Mouse (Mus musculus): Measurements from ENCODE around the gene Il1r1. TPM values are rescaled to one million over a fixed set of nuclear protein-coding genes. Genes with fewer than 3 reads are reported as not detected.

Gene Il1r1
- polyA plus RNA-seq, 1 experiment from 2014 or later: 8.6 TPM

GRCm38 (mm10) chr1:40190025-40190424 lies 34.9 kb upstream of the Il1r1 start:
- H3K9ac ChIP-seq (ENCODE audit: low read length): no peak overlapping the region
- H3K9me3 ChIP-seq (ENCODE audit: control insufficient read depth, low read length): no peaks in the 10 kb centered on the region
- H3K4me2 ChIP-seq (ENCODE audit: low read length): no peak overlapping the region
- WGBS: 60% methylated on average over 5 of the region's 5 CpGs
- H3K4me3 ChIP-seq (ENCODE audit: low read depth, low read length): no peak overlapping the region
- H3K27me3 ChIP-seq (replicated peaks; ENCODE audit: control insufficient read depth, insufficient read depth, low read length): no peaks in the 10 kb centered on the region
- ATAC-seq (replicated peaks; ENCODE audit: low FRiP score, low TSS enrichment, low read depth): no peak
- H3K27ac ChIP-seq (ENCODE audit: low read depth): no peak overlapping the region
- H3K36me3 ChIP-seq (ENCODE audit: control insufficient read depth, insufficient read depth, low read length): no peaks in the 10 kb centered on the region
- no peak for DNase-seq (ENCODE audit: low spot score)
- H3K4me1 ChIP-seq (replicated peaks; ENCODE audit: control insufficient read depth, insufficient read depth, low read length): no peaks in the 10 kb centered on the region

- Histone ChIP-seq H3K36me3 (ENCODE audit: control insufficient read depth, insufficient read depth, low read length) (no peaks in the 10 kb centered on the region), H3K9ac (ENCODE audit: low read length) (no peak overlapping the region), H3K4me3 (ENCODE audit: low read depth, low read length) (no peak overlapping the region), H3K27ac (ENCODE audit: low read depth) (no peak overlapping the region), H3K27me3 (replicated peaks; ENCODE audit: control insufficient read depth, insufficient read depth, low read length) (no peaks in the 10 kb centered on the region), H3K4me2 (ENCODE audit: low read length) (no peak overlapping the region), H3K9me3 (ENCODE audit: control insufficient read depth, low read length) (no peaks in the 10 kb centered on the region), H3K4me1 (replicated peaks; ENCODE audit: control insufficient read depth, insufficient read depth, low read length) (no peaks in the 10 kb centered on the region)
- no peak for DNase-seq (ENCODE audit: low spot score)
- 88% methylated on average over 5 of the region's 5 CpGs for WGBS
- ATAC-seq (replicated peaks; ENCODE audit: low FRiP score, low TSS enrichment, low read depth): no peak
These were observed 34.0 kb upstream of the Il1r1 start for GRCm38 (mm10) chr1:40190837-40191236.

- Histone ChIP-seq H3K27me3 (replicated peaks; ENCODE audit: control insufficient read depth, insufficient read depth, low read length) (no peaks in the 10 kb centered on the region), H3K4me3 (ENCODE audit: low read depth, low read length) (no peak overlapping the region), H3K4me1 (replicated peaks; ENCODE audit: control insufficient read depth, insufficient read depth, low read length) (no peaks in the 10 kb centered on the region), H3K4me2 (ENCODE audit: low read length) (no peak overlapping the region), H3K36me3 (ENCODE audit: control insufficient read depth, insufficient read depth, low read length) (no peaks in the 10 kb centered on the region), H3K9me3 (ENCODE audit: control insufficient read depth, low read length) (no peaks in the 10 kb centered on the region), H3K27ac (ENCODE audit: low read depth) (no peak overlapping the region), H3K9ac (ENCODE audit: low read length) (no peak overlapping the region)
- WGBS: 68% methylated on average over 2 of the region's 2 CpGs
- ATAC-seq (replicated peaks; ENCODE audit: low FRiP score, low TSS enrichment, low read depth) (no peak), DNase-seq (ENCODE audit: low spot score) (no peak)
These were observed 30.6 kb upstream of the Il1r1 start for GRCm38 (mm10) chr1:40194279-40194678.

- Histone ChIP-seq H3K9me3 (ENCODE audit: control insufficient read depth, low read length) (0 out of 2 replicates have a peak, but pooled peaks cover 6% of the 10 kb centered on the region), H3K9ac (ENCODE audit: low read length) (no peak overlapping the region), H3K4me2 (ENCODE audit: low read length) (no peak overlapping the region), H3K27me3 (replicated peaks; ENCODE audit: control insufficient read depth, insufficient read depth, low read length) (no peaks in the 10 kb centered on the region), H3K4me1 (replicated peaks; ENCODE audit: control insufficient read depth, insufficient read depth, low read length) (no peaks in the 10 kb centered on the region), H3K4me3 (ENCODE audit: low read depth, low read length) (no peak overlapping the region), H3K27ac (ENCODE audit: low read depth) (no peak overlapping the region), H3K36me3 (ENCODE audit: control insufficient read depth, insufficient read depth, low read length) (no peaks in the 10 kb centered on the region)
- WGBS: 83% methylated on average over 4 of the region's 4 CpGs
- DNase-seq (ENCODE audit: low spot score) (no peak), ATAC-seq (replicated peaks; ENCODE audit: low FRiP score, low TSS enrichment, low read depth) (no peak)
These were observed 11.3 kb upstream of the Il1r1 start for GRCm38 (mm10) chr1:40213337-40214159.

GRCm38 (mm10) chr1:40217521-40217920 lies 7.4 kb upstream of the Il1r1 start:
- peaks cover 6% of the 10 kb centered on the region; the same call in 1 of the 2 replicates for H3K4me1 ChIP-seq (replicated peaks; ENCODE audit: control insufficient read depth, insufficient read depth, low read length)
- H3K9me3 ChIP-seq (ENCODE audit: control insufficient read depth, low read length): 0 out of 2 replicates have a peak, but pooled peaks cover 3% of the 10 kb centered on the region
- WGBS: 83% methylated on average over 5 of the region's 5 CpGs
- ATAC-seq (replicated peaks; ENCODE audit: low FRiP score, low TSS enrichment, low read depth) (no peak), DNase-seq (ENCODE audit: low spot score) (no peak)
- H3K4me2 ChIP-seq (ENCODE audit: low read length): no peak overlapping the region
- no peak overlapping the region for H3K27ac ChIP-seq (ENCODE audit: low read depth)
- no peak overlapping the region for H3K4me3 ChIP-seq (ENCODE audit: low read depth, low read length)
- no peaks in the 10 kb centered on the region for H3K36me3 ChIP-seq (ENCODE audit: control insufficient read depth, insufficient read depth, low read length)
- H3K9ac ChIP-seq (ENCODE audit: low read length): no peak overlapping the region
- no peaks in the 10 kb centered on the region for H3K27me3 ChIP-seq (replicated peaks; ENCODE audit: control insufficient read depth, insufficient read depth, low read length)

- Histone ChIP-seq H3K4me2 (ENCODE audit: low read length) (no peak overlapping the region), H3K4me1 (replicated peaks; ENCODE audit: control insufficient read depth, insufficient read depth, low read length) (peaks cover 6% of the 10 kb centered on the region; the same call in 1 of the 2 replicates), H3K9me3 (ENCODE audit: control insufficient read depth, low read length) (0 out of 2 replicates have a peak, but pooled peaks cover 3% of the 10 kb centered on the region), H3K36me3 (ENCODE audit: control insufficient read depth, insufficient read depth, low read length) (no peaks in the 10 kb centered on the region), H3K9ac (ENCODE audit: low read length) (no peak overlapping the region), H3K4me3 (ENCODE audit: low read depth, low read length) (no peak overlapping the region), H3K27ac (ENCODE audit: low read depth) (no peak overlapping the region), H3K27me3 (replicated peaks; ENCODE audit: control insufficient read depth, insufficient read depth, low read length) (no peaks in the 10 kb centered on the region)
- no peak for ATAC-seq (replicated peaks; ENCODE audit: low FRiP score, low TSS enrichment, low read depth)
- 70% methylated on average over 3 of the region's 3 CpGs for WGBS
- no peak for DNase-seq (ENCODE audit: low spot score)
These were observed 6.3 kb upstream of the Il1r1 start for GRCm38 (mm10) chr1:40218603-40219002.

- no peak for DNase-seq (ENCODE audit: low spot score)
- H3K36me3 ChIP-seq (ENCODE audit: control insufficient read depth, insufficient read depth, low read length): no peaks in the 10 kb centered on the region
- 39% methylated on average over 1 of the region's 1 CpGs for WGBS
- H3K4me3 ChIP-seq (ENCODE audit: low read depth, low read length): no peak overlapping the region
- H3K27ac ChIP-seq (ENCODE audit: low read depth): no peak overlapping the region
- H3K27me3 ChIP-seq (replicated peaks; ENCODE audit: control insufficient read depth, insufficient read depth, low read length): no peaks in the 10 kb centered on the region
- H3K9me3 ChIP-seq (ENCODE audit: control insufficient read depth, low read length): 0 out of 2 replicates have a peak, but pooled peaks cover 3% of the 10 kb centered on the region
- H3K9ac ChIP-seq (ENCODE audit: low read length): no peak overlapping the region
- H3K4me1 ChIP-seq (replicated peaks; ENCODE audit: control insufficient read depth, insufficient read depth, low read length): peaks cover 11% of the 10 kb centered on the region
- H3K4me2 ChIP-seq (ENCODE audit: low read length): no peak overlapping the region
- ATAC-seq (replicated peaks; ENCODE audit: low FRiP score, low TSS enrichment, low read depth): no peak
These were observed 4.3 kb upstream of the Il1r1 start for GRCm38 (mm10) chr1:40220549-40220948.

GRCm38 (mm10) chr1:40221864-40222263 lies 3.0 kb upstream of the Il1r1 start:
- Histone ChIP-seq H3K27ac (ENCODE audit: low read depth) (no peak overlapping the region), H3K9ac (ENCODE audit: low read length) (no peak overlapping the region), H3K4me2 (ENCODE audit: low read length) (no peak overlapping the region), H3K4me3 (ENCODE audit: low read depth, low read length) (no peak overlapping the region), H3K4me1 (replicated peaks; ENCODE audit: control insufficient read depth, insufficient read depth, low read length) (peaks cover 11% of the 10 kb centered on the region), H3K27me3 (replicated peaks; ENCODE audit: control insufficient read depth, insufficient read depth, low read length) (no peaks in the 10 kb centered on the region), H3K36me3 (ENCODE audit: control insufficient read depth, insufficient read depth, low read length) (no peaks in the 10 kb centered on the region), H3K9me3 (ENCODE audit: control insufficient read depth, low read length) (no peaks in the 10 kb centered on the region)
- 27% methylated on average over 4 of the region's 4 CpGs for WGBS
- DNase-seq (ENCODE audit: low spot score) (no peak), ATAC-seq (replicated peaks; ENCODE audit: low FRiP score, low TSS enrichment, low read depth) (no peak)

GRCm38 (mm10) chr1:40222680-40223079 lies 2.2 kb upstream of the Il1r1 start:
- no peak overlapping the region for H3K4me3 ChIP-seq (ENCODE audit: low read depth, low read length)
- 82% methylated on average over 8 of the region's 8 CpGs for WGBS
- H3K4me2 ChIP-seq (ENCODE audit: low read length): no peak overlapping the region

More at GRCm38 (mm10) chr1:40222680-40223079, 2.2 kb upstream of the Il1r1 start:
- DNase-seq (ENCODE audit: low spot score) (no peak), ATAC-seq (replicated peaks; ENCODE audit: low FRiP score, low TSS enrichment, low read depth) (no peak)
- H3K27ac ChIP-seq (ENCODE audit: low read depth): no peak overlapping the region
- peaks cover 11% of the 10 kb centered on the region for H3K4me1 ChIP-seq (replicated peaks; ENCODE audit: control insufficient read depth, insufficient read depth, low read length)
- no peaks in the 10 kb centered on the region for H3K36me3 ChIP-seq (ENCODE audit: control insufficient read depth, insufficient read depth, low read length)
- H3K9me3 ChIP-seq (ENCODE audit: control insufficient read depth, low read length): no peaks in the 10 kb centered on the region
- no peaks in the 10 kb centered on the region for H3K27me3 ChIP-seq (replicated peaks; ENCODE audit: control insufficient read depth, insufficient read depth, low read length)
- H3K9ac ChIP-seq (ENCODE audit: low read length): no peak overlapping the region

All from intestine, embryonic 14.5 days (tissue).